Mouse (Mus musculus): ENCODE measurements around the gene Tmem136. TPM values are rescaled to one million over a fixed set of nuclear protein-coding genes. Genes with fewer than 3 reads are reported as not detected.

The Tmem136 gene
- 14.8 TPM for polyA plus RNA-seq (2017; shearing (Covaris generic))

DNA sequence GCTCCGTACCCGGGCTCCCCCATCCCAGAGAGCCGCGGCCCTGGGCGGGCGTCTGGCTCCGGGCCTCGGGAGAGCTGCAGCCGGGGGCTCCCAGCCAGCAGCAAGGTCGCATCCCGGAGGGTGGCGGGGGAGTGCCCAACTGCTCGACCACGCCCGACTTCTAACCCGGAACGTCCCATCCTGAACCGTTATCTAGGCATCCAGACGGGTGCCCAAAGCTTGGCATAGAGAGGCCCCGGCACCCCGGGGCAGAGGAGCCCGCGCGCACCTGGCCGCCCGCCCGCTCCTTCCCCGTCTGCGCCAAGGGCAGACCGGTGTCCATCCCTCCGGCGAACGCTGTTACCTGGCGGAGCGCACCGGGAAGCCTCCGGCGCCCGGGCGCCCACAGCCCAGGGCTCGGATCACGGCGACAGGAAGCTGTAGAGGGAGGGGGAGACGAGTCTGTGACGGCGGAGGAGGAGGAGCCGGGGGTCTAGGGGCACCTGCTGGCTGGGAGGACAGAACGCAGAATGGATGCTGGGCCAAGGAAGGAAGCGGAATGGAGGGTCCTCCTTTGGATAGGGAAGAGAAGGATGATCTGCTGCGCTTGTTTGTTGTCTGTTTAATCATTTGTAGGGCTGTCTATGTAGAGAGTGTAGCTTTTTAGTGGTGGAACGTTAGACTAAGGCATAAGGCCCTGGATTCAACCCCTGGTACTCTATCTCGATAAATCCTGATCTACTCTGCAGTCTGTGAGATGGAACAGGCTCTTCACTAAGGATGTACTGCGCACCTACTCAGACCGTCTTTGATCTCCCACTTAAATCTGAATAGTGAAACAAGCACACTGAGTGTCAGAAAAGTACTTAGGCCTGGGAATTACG, at the start of gene Tmem136:
Gene Tmem136, minus strand, starts transcription at position 437 of the 863 bp plus-strand sequence.

GRCm38 (mm10) chr9:43107187-43107517, 9.2 kb downstream of the Tmem136 start, which contains the start of gene Arhgef12:
Gene Arhgef12, minus strand, starts transcription at chr9:43107239.

Other genes with a start within 250 kb of the Tmem136 start
- gene Grik4, start 172.1 kb downstream of the Tmem136 start, polyA plus RNA-seq (2017; shearing (Covaris generic)): not detected
- 6.7 TPM for gene Arhgef12, start 9.3 kb downstream of the Tmem136 start, polyA plus RNA-seq (2017; shearing (Covaris generic))
- not detected for gene Pou2f3, start 93.8 kb upstream of the Tmem136 start, polyA plus RNA-seq (2017; shearing (Covaris generic))
- not detected for gene Oaf, start 123.3 kb upstream of the Tmem136 start, polyA plus RNA-seq (2017; shearing (Covaris generic))
- gene Trim29, start 194.3 kb upstream of the Tmem136 start, polyA plus RNA-seq (2017; shearing (Covaris generic)): not detected